Mouse (Mus musculus): ENCODE data around the gene Ppp1r11. TPM values are rescaled to one million over a fixed set of nuclear protein-coding genes. Genes with fewer than 3 reads are reported as not detected.

Gene Ppp1r11
- polyA plus RNA-seq, 1 experiment from 2014 or later = 166 TPM

DNA sequence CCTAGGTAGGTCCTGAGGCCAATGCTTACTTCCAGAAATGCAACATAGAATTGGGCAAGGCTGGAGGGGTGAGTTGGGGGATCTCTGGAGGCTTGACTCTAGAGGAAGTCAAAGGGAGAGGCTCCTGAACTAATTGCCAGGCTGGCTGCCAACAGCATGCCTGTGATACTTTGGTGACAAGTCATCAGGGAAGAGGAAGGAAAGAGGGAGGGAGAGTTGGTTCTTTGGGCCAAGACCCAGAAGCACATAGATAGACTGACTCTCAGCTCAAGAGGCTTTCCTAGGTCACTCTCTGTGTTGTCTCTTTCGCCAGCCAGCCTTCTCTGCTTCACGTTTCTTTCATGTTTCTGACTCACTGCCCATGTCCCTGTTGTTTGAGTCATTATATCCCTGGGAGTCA lies 19.7 kb downstream of the Ppp1r11 start:
- no peak for ATAC-seq
- Histone ChIP-seq H3K27ac (ENCODE audit: low read length) (no peak overlapping the region), H3K4me1 (ENCODE audit: control insufficient read depth, insufficient read depth, low read length) (no peaks in the 10 kb centered on the region), H3K36me3 (ENCODE audit: control insufficient read depth, insufficient read depth, low read length) (no peaks in the 10 kb centered on the region), H3K4me3 (ENCODE audit: low read depth, low read length) (no peak overlapping the region), H3K27me3 (ENCODE audit: control insufficient read depth, insufficient read depth, low read depth, low read length) (no peaks in the 10 kb centered on the region), H3K9me3 (replicated peaks; ENCODE audit: control insufficient read depth, low read length, poor library complexity, severe bottlenecking) (no peaks in the 10 kb centered on the region), H3K9ac (ENCODE audit: low read depth, low read length) (no peak overlapping the region), H3K4me2 (ENCODE audit: low read length) (no peak overlapping the region)
- WGBS = 67% methylated on average over 2 of the region's 2 CpGs

DNA sequence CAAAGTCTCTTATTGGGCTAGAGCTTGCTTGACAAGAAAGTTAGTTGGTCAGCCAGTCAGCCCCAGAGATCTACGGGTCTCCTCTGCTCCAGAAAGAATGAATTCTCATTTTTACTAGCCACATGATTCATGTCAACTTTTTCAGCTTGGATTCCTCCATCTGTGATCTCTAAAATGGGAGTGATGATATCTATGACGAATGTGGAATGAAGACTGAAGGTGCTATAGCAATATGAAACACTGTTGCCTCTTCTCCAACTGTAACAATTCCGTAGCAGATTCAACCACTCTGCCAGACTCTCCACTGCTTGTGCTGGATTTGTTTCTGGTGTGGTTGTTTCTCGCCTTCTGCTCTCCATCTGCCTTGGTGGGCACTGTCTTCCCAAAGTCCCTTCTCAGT lies 20.4 kb downstream of the Ppp1r11 start:
- Histone ChIP-seq H3K27me3 (ENCODE audit: control insufficient read depth, insufficient read depth, low read depth, low read length) (no peaks in the 10 kb centered on the region), H3K9ac (ENCODE audit: low read depth, low read length) (no peak overlapping the region), H3K4me1 (ENCODE audit: control insufficient read depth, insufficient read depth, low read length) (no peaks in the 10 kb centered on the region), H3K36me3 (ENCODE audit: control insufficient read depth, insufficient read depth, low read length) (no peaks in the 10 kb centered on the region), H3K4me2 (ENCODE audit: low read length) (no peak overlapping the region), H3K27ac (ENCODE audit: low read length) (no peak overlapping the region), H3K9me3 (replicated peaks; ENCODE audit: control insufficient read depth, low read length, poor library complexity, severe bottlenecking) (no peaks in the 10 kb centered on the region), H3K4me3 (ENCODE audit: low read depth, low read length) (no peak overlapping the region)
- WGBS = 90% methylated on average over 4 of the region's 4 CpGs
- no peak for ATAC-seq

DNA sequence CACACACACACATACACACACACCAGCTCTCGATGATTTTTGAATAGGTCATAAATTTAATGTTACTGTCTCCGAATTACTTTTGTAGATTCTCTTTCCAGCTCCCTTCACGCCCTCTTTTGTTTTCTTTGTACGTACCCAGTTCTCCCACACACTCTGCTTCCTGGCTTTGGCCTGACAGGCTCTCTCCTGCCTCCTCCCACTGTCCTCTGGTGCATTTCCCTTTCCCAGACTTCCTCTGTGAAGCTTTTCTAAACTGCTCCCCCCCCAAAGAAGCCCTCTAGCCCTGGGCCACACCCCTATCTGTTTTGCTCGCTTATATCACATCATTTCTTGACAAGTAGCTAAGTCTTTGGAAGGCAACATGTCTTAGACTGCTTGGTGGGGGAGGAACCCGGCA lies 21.3 kb downstream of the Ppp1r11 start:
- H3K27ac ChIP-seq (ENCODE audit: low read length) = no peak overlapping the region
- no peaks in the 10 kb centered on the region for H3K4me1 ChIP-seq (ENCODE audit: control insufficient read depth, insufficient read depth, low read length)
- WGBS = 85% methylated on average over 6 of the region's 6 CpGs
- no peak overlapping the region for H3K4me2 ChIP-seq (ENCODE audit: low read length)
- H3K9ac ChIP-seq (ENCODE audit: low read depth, low read length) = no peak overlapping the region
- no peak overlapping the region for H3K4me3 ChIP-seq (ENCODE audit: low read depth, low read length)
- no peaks in the 10 kb centered on the region for H3K27me3 ChIP-seq (ENCODE audit: control insufficient read depth, insufficient read depth, low read depth, low read length)
- no peaks in the 10 kb centered on the region for H3K36me3 ChIP-seq (ENCODE audit: control insufficient read depth, insufficient read depth, low read length)
- ATAC-seq = no peak
- no peaks in the 10 kb centered on the region for H3K9me3 ChIP-seq (replicated peaks; ENCODE audit: control insufficient read depth, low read length, poor library complexity, severe bottlenecking)

DNA sequence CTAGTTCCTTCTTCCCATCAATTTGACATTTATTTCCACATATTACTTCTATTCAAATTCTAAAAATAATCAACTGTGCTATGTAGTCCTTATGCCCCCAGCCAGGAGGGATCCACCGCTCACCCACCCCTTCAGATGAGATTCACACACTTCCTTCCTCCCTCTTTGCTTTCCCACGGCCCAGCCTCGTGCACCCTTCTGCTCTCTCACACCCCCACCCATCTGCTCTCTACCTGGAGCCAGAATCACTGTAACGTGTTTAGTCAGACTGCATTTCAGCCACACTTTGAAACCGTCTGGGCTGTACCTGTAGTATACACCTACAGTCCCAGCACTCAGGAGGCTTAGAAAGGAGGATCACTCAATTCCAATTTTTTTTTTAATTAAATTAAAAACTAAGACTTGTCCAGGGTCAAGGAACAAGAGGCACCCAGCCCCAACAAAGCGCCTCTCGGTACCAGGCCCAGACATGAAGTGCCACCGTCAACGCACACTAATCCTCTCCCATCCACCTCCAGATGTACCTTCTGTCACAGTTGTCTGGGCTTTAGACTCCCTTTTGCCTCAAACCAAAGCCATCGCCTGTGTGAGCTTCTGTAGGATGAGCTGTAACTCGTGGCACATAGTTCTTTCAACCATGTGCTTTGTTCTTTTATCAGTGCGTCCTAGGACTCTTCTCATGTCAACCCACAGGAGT lies 22.2 kb downstream of the Ppp1r11 start:
- Histone ChIP-seq H3K27me3 (ENCODE audit: control insufficient read depth, insufficient read depth, low read depth, low read length) (no peaks in the 10 kb centered on the region), H3K27ac (ENCODE audit: low read length) (no peak overlapping the region), H3K4me1 (ENCODE audit: control insufficient read depth, insufficient read depth, low read length) (no peaks in the 10 kb centered on the region), H3K9me3 (replicated peaks; ENCODE audit: control insufficient read depth, low read length, poor library complexity, severe bottlenecking) (no peaks in the 10 kb centered on the region), H3K4me2 (ENCODE audit: low read length) (no peak overlapping the region), H3K9ac (ENCODE audit: low read depth, low read length) (no peak overlapping the region), H3K36me3 (ENCODE audit: control insufficient read depth, insufficient read depth, low read length) (no peaks in the 10 kb centered on the region), H3K4me3 (ENCODE audit: low read depth, low read length) (no peak overlapping the region)
- no peak for ATAC-seq
- 76% methylated on average over 12 of the region's 12 CpGs for WGBS

DNA sequence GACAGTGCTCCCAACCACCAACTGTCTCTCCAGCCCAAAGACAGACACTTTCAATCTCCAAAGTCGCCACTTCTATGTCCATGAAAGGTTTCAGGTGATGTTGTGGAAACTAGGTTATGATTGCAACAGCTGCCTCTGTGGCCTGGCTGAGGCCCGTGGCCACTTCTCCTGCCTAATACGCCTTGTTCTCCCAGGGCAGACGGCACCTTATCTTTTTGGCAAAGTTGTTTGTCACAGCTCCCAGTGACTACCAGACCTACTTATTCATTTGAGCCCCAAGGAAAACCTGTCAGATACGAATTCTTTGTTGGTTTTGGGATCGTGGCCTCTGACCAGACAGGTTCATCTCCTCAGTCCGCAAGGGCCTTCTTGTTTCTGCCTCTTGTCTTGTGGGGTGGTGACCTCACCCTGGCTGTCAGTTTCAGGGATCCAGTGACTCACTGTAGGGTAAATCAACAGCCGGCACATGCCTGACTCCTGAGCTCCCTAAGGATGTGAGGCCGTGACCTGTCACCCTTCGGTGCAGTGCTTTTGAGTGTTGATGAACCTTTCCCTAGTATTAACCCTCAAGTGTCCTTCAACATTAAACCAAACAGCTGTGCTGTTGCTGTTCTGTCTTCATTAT lies 23.9 kb downstream of the Ppp1r11 start:
- ATAC-seq = no peak
- no peaks in the 10 kb centered on the region for H3K9me3 ChIP-seq (replicated peaks; ENCODE audit: control insufficient read depth, low read length, poor library complexity, severe bottlenecking)
- H3K4me1 ChIP-seq (ENCODE audit: control insufficient read depth, insufficient read depth, low read length) = no peaks in the 10 kb centered on the region
- no peak overlapping the region for H3K4me2 ChIP-seq (ENCODE audit: low read length)
- H3K4me3 ChIP-seq (ENCODE audit: low read depth, low read length) = no peak overlapping the region
- H3K27ac ChIP-seq (ENCODE audit: low read length) = no peak overlapping the region
- no peak overlapping the region for H3K9ac ChIP-seq (ENCODE audit: low read depth, low read length)
- no peaks in the 10 kb centered on the region for H3K27me3 ChIP-seq (ENCODE audit: control insufficient read depth, insufficient read depth, low read depth, low read length)
- 74% methylated on average over 10 of the region's 10 CpGs for WGBS
- H3K36me3 ChIP-seq (ENCODE audit: control insufficient read depth, insufficient read depth, low read length) = no peaks in the 10 kb centered on the region

DNA sequence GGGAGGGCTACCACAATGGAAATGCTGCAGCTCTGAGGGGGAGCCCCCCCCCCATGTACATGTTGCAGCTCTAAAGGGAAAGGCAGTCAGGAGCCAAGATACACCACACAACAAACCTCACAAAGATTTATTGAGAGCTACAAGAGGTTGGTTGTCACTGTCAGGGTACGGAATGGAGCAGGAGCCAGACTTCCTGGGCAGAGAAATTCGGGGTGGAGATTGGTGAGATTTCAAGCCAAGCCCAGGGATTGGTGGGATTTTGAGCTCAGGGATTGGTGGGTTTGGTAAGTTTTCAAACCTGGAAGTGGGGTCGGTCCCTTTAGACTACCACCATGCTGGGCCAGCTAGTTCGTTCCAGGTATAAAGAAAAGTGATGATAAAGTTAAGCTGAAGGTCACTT lies 28.1 kb downstream of the Ppp1r11 start:
- WGBS = 73% methylated on average over 4 of the region's 4 CpGs
- Histone ChIP-seq H3K4me3 (ENCODE audit: low read depth, low read length) (no peak overlapping the region), H3K9ac (ENCODE audit: low read depth, low read length) (no peak overlapping the region), H3K36me3 (ENCODE audit: control insufficient read depth, insufficient read depth, low read length) (no peaks in the 10 kb centered on the region), H3K4me2 (ENCODE audit: low read length) (no peak overlapping the region), H3K4me1 (ENCODE audit: control insufficient read depth, insufficient read depth, low read length) (no peaks in the 10 kb centered on the region), H3K9me3 (replicated peaks; ENCODE audit: control insufficient read depth, low read length, poor library complexity, severe bottlenecking) (no peaks in the 10 kb centered on the region), H3K27ac (ENCODE audit: low read length) (no peak overlapping the region), H3K27me3 (ENCODE audit: control insufficient read depth, insufficient read depth, low read depth, low read length) (no peaks in the 10 kb centered on the region)
- no peak for ATAC-seq

DNA sequence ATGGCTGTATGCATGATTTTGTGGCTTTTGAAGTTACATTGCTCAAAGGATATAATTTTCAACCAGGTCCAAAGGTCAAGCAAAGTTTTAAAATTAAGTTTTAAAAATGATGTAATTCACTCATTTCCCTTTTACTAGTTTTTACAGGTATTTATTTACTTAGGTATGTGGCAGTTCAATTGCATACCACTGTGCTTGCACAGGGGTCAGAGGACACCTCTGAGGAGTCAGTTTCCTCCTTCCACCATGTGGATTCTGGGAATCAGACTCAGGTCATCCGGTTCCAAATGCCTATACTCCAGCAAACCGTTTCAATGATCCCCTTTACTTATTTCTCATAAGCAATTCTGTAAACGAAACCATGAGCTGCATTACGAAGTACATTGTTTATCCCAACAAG lies 28.8 kb downstream of the Ppp1r11 start:
- no peak for ATAC-seq
- H3K36me3 ChIP-seq (ENCODE audit: control insufficient read depth, insufficient read depth, low read length) = no peaks in the 10 kb centered on the region
- no peak overlapping the region for H3K4me2 ChIP-seq (ENCODE audit: low read length)
- no peaks in the 10 kb centered on the region for H3K4me1 ChIP-seq (ENCODE audit: control insufficient read depth, insufficient read depth, low read length)
- no peaks in the 10 kb centered on the region for H3K9me3 ChIP-seq (replicated peaks; ENCODE audit: control insufficient read depth, low read length, poor library complexity, severe bottlenecking)
- H3K4me3 ChIP-seq (ENCODE audit: low read depth, low read length) = no peak overlapping the region
- 88% methylated on average over 4 of the region's 4 CpGs for WGBS
- H3K27ac ChIP-seq (ENCODE audit: low read length) = no peak overlapping the region
- no peaks in the 10 kb centered on the region for H3K27me3 ChIP-seq (ENCODE audit: control insufficient read depth, insufficient read depth, low read depth, low read length)
- no peak overlapping the region for H3K9ac ChIP-seq (ENCODE audit: low read depth, low read length)

DNA sequence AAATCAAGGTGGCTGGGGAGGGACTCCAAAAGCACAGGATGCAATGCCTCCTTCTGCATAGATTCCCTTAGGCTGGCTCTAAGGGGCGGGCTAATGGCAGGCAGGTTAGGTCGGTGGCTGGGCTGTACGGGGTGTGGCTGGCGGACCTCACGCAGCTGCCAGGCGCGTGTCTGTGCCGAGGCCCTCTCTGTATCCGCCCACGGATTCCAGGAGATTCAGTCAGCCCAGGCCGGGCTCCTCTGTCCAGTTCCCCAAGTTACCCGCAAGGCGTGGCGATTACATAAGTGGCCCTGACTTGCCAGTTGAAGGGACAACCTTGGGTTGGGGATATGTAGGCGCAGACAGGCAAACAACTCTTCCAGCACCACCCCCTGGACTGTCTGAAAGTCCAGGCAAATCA lies 31.3 kb downstream of the Ppp1r11 start:
- no peak overlapping the region for H3K4me3 ChIP-seq (ENCODE audit: low read depth, low read length)
- no peaks in the 10 kb centered on the region for H3K36me3 ChIP-seq (ENCODE audit: control insufficient read depth, insufficient read depth, low read length)
- H3K9ac ChIP-seq (ENCODE audit: low read depth, low read length) = no peak overlapping the region
- H3K27ac ChIP-seq (ENCODE audit: low read length) = no peak overlapping the region
- H3K9me3 ChIP-seq (replicated peaks; ENCODE audit: control insufficient read depth, low read length, poor library complexity, severe bottlenecking) = no peaks in the 10 kb centered on the region
- no peaks in the 10 kb centered on the region for H3K4me1 ChIP-seq (ENCODE audit: control insufficient read depth, insufficient read depth, low read length)
- no peak for ATAC-seq
- H3K27me3 ChIP-seq (ENCODE audit: control insufficient read depth, insufficient read depth, low read depth, low read length) = no peaks in the 10 kb centered on the region
- 54% methylated on average over 15 of the region's 15 CpGs for WGBS
- H3K4me2 ChIP-seq (ENCODE audit: low read length) = no peak overlapping the region

DNA sequence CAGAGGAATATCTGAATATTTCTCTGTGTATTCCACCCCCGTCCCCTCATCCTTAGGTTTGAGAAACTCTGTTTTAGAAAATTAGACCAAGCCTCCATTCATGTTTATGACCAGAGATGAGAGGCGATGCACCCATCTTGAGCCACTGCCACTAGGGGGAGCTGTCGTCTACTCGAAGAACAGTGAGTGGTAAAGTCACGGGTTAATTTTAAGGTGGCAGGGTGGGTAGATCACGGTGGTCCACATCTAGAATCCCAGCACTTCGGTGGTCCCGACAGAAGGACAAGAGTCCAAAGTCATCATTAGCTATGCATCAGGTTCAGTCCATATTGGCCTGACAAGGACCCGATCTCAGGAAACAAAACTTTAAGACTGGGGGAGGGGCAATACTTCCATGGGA lies 36.5 kb downstream of the Ppp1r11 start:
- no peak overlapping the region for H3K4me2 ChIP-seq (ENCODE audit: low read length)
- ATAC-seq = no peak
- H3K36me3 ChIP-seq (ENCODE audit: control insufficient read depth, insufficient read depth, low read length) = no peaks in the 10 kb centered on the region
- H3K27me3 ChIP-seq (ENCODE audit: control insufficient read depth, insufficient read depth, low read depth, low read length) = no peaks in the 10 kb centered on the region
- no peak overlapping the region for H3K9ac ChIP-seq (ENCODE audit: low read depth, low read length)
- H3K4me1 ChIP-seq (ENCODE audit: control insufficient read depth, insufficient read depth, low read length) = no peaks in the 10 kb centered on the region
- WGBS = 15% methylated on average over 9 of the region's 9 CpGs
- no peak overlapping the region for H3K27ac ChIP-seq (ENCODE audit: low read length)
- H3K4me3 ChIP-seq (ENCODE audit: low read depth, low read length) = no peak overlapping the region
- H3K9me3 ChIP-seq (replicated peaks; ENCODE audit: control insufficient read depth, low read length, poor library complexity, severe bottlenecking) = no peaks in the 10 kb centered on the region
